Mouse (Mus musculus): ENCODE data around the gene Nell2.

- no peak for TF ChIP-seq POLR2A (IDR thresholded peaks at IDR 0.05; ENCODE audit: extremely low read depth, insufficient read depth, low read length)
- no peak for TF ChIP-seq CTCF (IDR thresholded peaks at IDR 0.05; ENCODE audit: extremely low read depth, insufficient read depth, low read length)
These were observed 46.8 kb downstream of the Nell2 start for GRCm38 (mm10) chr15:95481585-95481984.

Measured in cortical plate, adult 2 months (tissue).